Mouse (Mus musculus) activated CD4-positive, CD25-positive, alpha-beta regulatory T cell, adult 4 months (primary cell): Measurements from ENCODE around the gene Kl. TPM values are rescaled to one million over a fixed set of nuclear protein-coding genes. Genes with fewer than 3 reads are reported as not detected.

Experiments
- ATAC-seq: one replicate; pipeline ENCODE4 v1.8.0; 2017
- polyA plus RNA-seq, 2 experiments: library from polyadenylated mRNA; unstranded; fragments of 100-300 nt; shearing (Covaris generic); gene quantifications; one replicate each; pipeline ENCODE4 v1.2.1; 2017

The Kl gene
- polyA plus RNA-seq, 2 experiments from 2014 or later: 0.08 TPM; not detected in 1

DNA sequence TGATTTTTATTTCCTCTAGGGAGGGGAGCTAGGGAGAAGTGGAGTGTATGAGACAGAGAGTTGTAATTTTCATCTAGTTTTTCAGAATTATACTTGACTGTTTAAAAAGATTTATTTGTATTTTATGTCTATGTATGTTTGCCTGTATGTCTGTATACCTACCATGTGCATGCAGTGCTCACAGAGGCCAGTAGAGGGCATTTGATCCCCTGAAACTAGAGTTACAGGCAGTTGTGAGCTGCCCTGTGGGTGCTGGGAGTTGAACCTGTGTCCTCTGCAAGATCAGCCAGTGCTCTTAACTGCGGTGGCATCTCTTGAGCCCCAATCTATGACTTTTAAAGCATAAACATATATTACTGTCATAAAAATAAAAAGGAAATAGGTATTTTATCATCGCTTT lies 15.5 kb downstream of the Kl start:
- ATAC-seq: no peak

DNA sequence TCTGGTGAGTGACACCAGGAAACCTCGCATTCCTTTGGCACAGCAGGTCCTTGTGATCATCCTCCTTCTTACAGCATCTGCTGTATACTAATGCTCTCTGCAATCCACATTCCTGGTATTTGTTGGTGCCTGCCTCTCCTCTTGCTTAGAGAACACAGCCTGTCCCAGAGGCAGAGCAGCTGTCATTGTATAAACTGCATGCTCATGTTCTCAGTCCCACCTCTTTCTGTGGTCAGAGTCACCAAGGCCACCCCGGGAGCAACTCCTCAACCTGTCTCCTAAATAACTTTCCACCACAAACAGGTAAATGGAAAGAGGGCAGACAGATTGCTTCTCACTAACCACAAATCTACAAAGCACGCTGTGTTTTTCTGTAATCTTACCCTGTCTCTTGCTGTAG lies 18.1 kb downstream of the Kl start:
- ATAC-seq: no peak

DNA sequence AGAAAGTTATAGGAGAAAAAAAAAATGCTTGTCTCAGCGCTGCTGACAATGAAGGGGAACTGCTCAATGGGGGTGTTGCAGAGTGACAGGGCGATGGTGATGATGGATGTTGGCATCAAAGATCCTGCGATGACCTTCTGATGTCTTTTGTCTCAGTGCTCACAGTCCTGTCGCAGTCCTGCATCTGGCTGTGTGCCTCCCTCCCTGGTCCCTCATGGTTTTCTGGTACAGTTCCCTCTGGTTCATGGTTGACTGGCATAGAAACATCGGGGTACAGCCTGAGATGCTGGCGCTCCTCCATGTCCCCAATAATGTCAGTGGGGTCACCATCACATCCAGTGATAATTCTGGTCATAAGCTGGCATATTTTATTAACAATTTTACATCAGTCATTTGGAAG lies 18.7 kb downstream of the Kl start:
- no peak for ATAC-seq

DNA sequence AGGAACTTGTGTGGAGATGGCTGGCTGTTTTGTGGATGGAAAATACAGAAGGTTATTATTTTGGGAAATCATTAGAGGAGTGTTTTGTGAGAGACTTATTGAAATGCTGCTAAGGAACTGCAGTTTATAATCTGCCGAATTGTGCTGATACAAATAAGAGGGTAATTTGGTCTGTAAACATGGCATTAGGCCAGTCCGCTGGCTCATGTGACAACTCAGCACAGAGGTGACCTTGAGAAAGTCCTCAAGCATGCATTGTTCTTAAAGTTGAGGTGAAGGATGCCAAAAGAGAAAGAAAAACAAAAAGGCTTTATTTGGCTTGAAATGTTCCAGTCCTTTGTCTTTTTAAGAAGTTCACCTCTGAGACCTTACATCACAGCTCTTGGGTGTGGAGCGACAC lies 21.8 kb downstream of the Kl start:
- ATAC-seq: no peak

DNA sequence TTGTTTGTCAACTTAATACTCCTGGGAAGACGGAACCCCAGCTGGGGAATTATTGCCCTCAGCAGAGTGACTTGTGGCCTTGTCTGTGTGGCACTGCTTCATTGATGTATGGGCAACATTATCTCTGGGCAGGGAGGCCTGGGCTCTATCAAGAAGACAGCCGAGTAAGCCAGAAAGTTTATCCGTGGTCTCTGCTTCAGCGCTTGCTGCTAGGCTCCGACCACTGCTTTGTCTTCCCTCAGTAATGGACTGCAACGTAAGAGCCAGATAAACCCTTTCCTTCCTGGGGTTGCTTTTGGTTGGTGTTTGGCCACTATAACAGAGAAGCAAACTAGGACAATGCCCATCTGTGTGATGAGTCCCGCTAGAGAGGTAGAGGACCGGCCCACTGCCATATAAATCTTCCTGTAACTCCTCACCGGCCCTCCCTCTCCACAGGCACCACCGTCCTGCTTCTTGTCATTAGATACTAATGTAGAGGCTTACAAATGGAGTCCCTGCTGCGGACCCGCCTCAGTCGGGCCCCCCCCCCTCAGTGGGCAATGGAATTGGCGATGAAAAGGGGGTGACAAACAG lies 25.1 kb downstream of the Kl start:
- no peak for ATAC-seq

DNA sequence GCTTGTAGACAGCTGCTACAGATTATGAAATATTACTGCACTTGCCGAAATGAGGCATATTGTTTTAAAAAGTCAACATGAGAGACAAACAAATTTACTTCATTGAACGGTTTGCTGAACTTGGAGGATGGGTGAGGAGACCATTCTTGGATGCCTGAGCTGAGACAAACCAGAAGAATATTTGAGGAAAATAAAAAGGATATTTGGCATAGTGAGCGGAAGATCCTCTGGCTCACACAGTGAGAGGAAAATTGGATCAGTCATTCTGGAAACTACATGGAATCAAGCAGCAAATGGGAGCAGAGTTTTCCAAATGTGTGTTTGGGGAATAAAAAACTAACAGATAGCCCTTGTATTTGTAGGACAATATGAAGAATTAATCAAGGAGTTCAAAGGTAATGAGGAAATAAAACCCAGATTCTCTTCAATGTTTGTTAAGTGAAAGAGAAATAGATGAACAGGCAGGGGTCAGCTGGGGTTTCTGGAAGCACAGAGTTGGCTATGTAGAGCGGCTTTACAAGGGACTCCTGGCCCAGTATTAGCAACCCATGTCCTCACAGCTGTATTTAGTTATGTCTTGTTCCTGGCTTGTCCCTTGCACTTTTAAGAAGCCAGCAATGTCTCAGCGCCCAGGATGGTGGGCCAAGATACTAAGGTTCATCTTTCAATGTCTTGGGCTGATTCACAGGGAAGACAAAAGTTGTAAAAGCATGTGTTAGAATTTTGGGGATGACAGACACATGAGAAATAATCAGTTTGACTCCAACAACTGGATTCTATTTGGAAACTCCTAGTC lies 27.1 kb downstream of the Kl start:
- no peak for ATAC-seq

DNA sequence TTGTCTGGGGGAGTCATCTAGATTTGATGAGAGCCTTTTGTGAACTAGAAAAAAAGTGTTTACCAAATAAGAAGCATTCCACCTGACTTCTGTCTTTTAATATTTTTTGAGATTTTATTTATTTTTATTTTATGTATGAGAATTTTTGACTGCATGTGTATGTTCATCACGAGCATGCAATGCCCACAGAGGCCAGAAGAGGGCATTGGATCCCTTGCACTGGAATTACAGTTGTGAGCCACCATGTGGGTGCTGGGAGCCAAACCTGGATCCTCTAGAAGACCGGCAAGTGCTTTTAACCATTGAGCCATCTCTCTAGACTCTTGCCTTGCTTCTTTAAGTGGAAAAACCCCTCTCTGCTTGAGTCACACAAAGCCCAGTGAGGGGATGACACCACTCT lies 29.7 kb downstream of the Kl start:
- no peak for ATAC-seq

DNA sequence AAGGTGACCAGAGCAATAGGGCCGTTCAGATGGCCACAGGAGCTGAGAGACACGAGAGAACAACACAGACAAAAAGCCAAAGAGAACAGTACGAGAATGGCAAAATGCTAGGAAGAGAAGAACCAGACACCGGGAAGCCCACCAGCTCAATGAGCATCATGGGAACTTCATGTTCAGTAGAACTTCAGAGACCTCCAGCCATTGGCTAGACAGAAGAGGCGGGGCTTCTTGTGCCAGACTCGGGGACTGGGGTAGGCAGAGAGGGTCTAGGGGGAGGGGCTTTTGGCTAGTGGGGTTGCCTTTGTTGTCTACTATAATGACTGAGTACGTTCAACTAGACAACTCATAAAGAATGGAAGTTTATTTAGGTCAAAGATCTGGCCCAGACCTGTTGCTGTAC lies 41.7 kb downstream of the Kl start:
- no peak for ATAC-seq

DNA sequence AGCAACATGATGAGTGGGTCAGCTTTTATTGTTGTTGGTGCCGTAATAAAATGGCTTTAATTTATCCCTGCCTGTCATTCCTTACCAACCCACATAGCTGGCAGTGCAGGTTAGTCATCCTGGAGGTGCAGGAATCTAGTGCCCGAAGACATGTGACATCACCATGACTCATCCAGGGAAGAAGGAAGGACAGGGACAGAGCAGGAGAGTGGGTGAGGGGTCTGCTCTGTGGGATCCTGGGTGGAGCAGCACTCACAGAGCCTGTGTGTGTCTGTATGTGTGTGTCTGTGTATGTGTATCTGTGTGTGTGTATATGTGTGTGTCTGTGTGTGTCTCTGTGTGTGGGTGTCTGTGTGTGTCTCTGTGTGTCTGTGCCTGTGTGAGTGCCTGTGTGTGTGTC lies 44.2 kb downstream of the Kl start:
- no peak for ATAC-seq

DNA sequence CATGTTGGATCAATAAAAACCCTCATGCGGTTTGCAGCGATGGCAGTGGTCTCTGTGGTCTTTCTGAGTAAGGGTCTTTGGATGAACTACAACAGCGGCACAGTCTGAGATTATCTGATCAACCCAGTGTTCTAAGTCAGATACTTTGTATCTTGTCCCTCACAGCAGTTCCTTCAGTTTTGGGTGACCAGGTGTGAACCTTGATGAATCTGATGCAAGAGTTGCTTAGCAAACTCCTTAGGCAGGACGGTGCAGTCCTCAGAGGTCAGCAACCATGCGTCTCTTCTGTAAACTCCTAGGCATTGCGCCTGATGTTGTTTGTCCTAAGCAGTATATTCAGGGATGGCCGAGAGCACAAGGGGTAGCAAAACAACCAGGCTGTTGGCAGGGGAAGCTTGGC lies 48.7 kb downstream of the Kl start:
- no peak for ATAC-seq

DNA sequence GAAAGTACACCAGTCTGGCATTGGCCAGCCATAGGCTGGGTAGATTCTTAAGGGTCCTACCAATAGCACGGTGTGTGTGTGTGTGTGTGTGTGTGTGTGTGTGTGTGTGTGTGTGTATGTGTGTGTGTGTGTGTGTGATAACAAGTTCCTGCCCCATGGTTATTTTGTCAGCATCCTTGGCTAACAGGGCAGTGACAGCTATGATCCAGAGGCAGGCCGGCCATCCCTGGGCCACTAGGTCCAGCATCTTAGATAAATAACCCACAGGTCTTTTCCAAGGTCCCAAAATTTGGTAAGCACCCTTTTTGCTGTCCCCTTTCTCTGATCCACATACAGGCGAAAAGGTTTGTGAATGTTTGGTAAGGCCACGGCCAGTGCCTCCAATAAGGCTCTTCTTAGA lies 49.6 kb downstream of the Kl start:
- no peak for ATAC-seq

DNA sequence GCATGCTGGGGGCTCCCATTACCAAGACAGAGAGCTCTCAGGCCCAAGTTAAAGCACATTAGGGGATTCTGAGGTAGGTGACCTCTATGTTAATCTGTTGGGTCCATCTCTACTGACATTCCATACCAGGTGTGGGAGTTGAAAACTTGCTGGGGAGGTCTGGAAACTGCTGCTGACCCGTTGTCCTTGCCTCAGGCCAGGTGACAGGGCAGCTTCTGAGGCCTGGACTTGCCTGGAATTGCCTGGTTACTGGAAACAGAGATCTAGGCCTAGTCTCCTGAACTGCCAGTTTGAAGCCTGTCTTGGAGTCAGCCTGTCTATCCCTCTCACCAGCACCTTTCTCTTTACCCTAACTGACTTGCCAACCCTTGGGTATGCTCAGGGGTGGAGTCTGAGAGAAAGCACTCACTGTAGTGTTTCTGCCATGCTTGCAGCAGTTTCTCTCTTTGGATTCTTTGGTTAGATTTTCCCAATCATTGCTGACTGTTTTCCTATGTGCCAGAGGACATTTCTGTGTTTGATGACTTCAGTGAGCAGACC lies 51.9 kb downstream of the Kl start:
- ATAC-seq: no peak

DNA sequence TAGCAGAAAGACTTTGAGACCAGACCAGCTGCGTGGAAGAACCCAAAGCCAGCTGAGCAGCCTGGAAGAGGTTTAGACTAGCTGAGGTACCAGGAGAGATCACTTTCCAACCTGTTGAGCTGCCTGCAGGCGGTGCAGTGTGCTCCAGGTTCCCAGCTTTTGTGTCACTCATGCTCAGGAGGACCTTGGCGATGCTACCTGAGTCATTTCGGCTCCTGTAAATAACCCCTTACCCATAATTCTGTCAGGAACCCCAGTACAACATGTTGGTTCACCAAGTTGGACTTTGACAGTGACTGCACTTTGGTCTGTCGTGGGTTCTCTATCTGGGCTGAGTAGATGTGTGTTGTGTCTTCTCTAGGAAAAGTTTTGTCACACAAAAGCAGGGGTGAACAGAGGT lies 66.0 kb downstream of the Kl start:
- no peak for ATAC-seq

DNA sequence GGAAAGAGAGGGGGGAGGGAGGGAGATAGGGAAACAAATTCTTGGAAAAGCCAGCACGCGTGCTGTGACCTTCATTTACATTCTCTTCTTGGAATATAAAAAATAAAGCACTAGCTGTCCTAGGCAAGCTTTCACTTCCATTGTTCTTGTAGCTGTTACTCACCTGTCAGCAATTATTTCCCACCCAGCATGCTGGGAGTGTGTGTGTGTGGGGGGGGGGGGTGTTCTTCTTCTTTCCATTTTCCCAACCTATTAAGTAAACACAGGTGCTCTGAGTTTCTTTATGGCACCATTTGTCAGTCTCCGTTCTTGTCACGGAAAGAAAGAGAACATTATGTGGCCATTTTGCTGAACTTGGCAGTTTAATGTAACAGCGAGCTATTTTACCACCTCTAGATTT lies 66.6 kb downstream of the Kl start:
- ATAC-seq: no peak

DNA sequence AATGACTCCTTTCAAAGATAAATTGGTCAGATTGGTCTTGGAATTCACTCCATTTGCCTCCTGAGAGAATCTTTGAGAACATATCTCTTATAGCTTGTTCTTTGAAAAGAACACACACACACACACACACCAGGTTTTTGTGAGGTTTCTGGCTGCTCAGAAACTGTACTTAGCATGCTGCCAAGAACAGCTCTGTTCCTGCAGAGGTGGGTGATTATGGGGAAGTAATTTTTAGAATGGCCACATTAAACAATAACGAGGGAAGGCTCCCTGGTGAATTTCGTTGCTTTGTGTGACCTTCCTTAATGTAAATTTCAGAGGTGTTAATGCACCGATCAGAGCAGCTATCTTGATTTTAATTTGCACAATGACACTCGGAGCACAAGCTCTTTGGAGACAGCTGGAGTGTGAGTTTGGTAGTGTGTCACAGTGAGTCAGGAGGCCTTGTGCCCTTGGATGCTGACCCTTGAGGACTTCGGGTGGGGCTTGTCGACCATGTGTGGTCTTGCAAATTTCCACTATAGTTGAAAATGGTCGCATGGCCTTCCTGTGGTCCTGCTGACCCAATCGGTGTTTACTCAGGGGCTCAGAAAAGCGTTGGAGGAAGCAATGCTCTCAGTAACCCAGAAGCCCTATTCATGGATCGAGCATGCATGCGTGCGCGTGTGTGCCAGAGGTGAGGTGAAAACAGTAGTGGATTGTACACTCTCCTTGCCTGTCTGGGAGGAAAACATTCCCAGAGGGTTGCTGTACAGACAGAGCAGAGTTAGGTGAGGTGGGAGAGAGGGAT lies 67.8 kb downstream of the Kl start:
- no peak for ATAC-seq

DNA sequence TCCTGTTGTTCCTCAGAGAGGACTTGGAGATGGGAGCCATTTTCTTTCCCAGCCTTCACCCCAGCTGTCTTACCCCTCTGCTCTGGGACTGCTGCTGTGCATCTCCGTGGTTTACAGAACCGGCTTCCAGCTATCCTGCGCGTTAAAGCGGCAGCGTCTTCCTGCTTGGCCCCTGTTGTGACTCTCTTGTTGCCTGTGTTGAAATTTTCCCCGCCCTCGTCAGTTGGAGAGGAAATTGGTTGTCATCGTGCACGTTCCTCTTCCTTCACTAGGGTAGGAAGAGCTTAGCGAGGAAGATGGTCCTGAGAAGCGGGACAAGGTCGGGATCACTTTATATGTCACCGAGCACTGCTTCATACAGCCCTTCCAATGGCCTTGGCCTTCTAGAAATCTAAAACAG lies 68.4 kb downstream of the Kl start:
- no peak for ATAC-seq

DNA sequence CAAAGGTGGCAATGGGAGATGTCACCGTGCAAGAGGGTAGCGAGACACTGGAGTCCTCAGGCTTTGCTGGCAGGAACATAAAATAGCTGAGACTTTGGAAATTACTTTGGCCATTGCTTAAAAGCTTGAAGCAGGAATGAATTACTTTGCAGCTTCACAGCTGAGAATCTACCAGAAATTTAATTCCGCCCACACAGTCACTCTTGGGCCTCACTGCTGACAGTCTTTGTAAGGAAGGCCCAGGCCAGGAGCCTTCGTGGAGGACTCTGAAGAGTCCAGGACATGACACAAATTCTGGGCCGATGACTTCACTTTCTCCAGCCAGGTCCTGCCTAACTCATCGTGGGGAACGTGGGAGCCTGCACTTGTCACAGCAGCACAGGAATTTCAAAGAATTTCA lies 69.6 kb downstream of the Kl start:
- no peak for ATAC-seq

DNA sequence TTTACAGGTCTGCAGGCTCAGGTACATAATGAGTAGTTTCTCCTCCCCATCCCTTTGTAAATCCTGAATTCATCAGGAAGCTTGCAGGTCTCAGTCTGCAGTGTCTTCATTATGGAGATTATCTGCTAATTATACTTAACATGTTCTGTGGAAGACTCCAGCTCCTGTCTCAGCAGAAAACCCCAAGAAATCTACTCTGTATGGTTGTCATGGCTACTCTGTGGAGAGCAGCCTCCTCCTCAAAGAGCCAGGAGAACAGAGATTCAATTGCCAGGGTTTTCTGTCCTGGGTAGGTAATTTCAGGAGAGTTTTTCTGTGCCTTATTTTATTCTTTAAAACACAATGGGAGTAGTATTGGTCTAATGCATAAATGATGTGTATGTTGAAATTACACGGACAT lies 70.5 kb downstream of the Kl start:
- no peak for ATAC-seq

DNA sequence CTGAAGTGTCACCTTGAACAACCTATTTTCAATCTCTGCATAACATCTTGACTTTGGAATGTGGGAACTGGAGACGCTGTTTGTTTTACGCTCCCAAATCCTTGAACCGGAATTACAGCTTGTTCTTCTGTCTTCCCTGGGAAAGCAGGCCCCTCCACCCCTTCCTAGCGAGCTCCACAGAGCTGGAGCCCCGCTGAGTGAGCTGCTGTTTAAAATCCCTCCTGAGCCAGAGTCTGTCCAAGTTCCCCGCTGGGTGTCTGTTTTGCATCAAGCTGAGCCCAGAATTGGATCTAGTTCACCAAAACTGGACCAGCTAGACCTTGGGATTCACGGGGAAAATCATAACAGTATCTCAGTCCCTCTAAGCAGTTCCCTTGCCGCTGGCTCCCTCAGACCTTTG lies 71.1 kb downstream of the Kl start:
- ATAC-seq: no peak

DNA sequence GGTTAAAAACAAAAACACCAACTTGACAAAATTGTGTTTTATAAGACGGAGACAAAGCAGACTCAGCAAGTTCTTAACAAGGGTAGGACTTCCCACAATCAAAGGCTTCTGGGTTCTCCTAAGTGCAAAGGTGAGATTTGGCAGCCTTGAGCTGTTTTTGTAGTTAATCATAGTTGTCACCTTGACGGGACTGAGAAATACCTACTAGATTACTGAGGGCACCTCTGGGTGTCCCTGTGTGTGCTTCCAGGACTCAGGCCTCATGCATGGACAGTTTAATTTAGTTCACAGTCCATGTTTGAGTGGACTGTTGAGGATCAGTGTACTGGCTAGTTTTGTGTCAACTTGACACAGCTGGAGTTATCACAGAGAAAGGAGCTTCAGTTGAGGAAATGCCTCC lies 72.1 kb downstream of the Kl start:
- ATAC-seq: no peak

DNA sequence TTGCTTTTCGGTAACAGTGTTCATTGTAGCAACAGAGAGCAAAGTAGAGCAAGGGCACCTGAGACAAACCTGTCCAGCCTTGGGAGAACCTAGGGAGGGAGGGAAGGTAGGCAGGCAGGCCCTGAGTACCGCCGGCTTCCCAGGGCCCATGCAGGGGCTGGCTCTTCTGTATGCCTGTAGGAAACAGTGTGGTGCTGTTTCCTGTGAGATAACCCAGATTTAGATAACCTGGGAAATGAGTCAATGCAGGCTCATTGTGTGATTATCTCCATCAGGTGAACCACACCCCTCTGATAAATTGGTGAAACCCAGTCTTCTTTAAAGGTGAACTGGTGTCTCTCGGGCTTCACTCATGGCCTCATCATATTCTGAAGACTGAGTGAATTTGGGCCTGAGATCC lies 73.7 kb downstream of the Kl start:
- ATAC-seq: no peak

DNA sequence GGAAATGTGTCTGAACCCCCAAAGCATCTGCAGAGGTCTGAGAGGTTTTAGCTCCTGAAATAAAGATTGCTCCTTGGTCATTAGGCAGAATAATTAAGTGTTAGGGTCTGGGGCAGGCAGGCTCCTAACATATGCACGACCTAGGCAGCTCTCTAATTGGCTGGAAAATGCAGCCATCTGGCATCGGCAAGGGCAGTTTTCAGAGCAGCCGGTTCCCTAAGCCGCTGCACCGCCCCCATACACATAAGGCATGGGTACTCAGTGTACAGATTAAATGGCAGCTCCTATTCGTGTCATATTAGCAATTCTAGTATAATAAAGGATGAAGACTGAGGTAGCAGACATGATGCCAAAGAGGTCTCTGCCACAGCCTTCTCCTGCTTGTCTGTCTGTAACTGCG lies 74.8 kb downstream of the Kl start:
- ATAC-seq: no peak

DNA sequence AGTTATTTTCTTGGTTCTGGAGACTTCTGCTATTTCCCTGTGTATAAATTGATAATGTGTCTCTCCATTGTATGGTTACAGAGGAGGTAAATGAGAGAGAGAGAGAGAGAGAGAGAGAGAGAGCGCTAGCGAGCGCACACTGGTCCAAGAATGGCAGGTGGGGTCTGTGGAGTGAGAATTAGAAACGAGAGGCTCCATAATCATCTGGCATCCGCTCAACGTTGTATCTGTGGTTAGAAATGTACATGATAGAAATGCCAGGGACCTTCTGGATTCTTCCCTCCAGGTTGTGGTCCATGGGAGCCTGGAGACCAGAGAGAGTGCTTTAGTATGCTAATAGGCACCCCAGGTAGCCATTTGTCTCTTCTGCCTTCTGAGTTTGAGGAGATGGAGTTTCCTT lies 76.5 kb downstream of the Kl start:
- no peak for ATAC-seq
